Comparison of ENCODE assay signal across 22 mouse cellular contexts in the genomic region with DNA sequence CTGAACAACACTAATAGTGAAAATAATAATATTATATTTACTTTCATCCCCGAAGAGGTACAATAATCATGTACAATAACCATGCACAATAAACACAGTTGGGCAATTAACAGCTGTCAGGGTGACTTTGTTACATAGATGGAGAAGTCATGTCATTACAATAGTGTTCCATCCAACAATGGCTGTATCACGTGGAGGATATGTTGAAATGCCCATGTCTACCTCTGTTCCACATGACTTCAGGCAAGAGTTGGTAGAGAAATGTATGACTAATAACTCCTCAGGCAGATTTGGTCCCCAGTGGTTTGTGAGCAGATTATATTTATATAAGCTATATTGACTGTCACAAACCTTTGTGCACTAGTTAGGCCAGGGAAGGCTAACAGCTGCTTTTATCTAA. TPM values are rescaled to one million over a fixed set of nuclear protein-coding genes. Genes with fewer than 3 reads are reported as not detected.
DNase-seq lines count a peak whose midpoint lies in the region; ATAC-seq and TF ChIP-seq lines count a peak whose summit lies in the region.
"Had no signal": no experiment of that assay in that cellular context is flagged by ENCODE, and none has a peak within 500 bp of the region (broad histone marks: within the 10 kb centered on the region; RNA-seq: fewer than 3 reads in every experiment).

No protein-coding gene starts in this region.

- H3K27me3 ChIP-seq in CH12.LX (replicated peaks), result no peaks in the 10 kb centered on the region
- H3K27me3 ChIP-seq: embryonic facial prominence, embryonic 12.5 days; forebrain, embryonic 13.5 days; forebrain, embryonic 15.5 days had no signal

- no peak for TF ChIP-seq CTCF in CH12.LX (conservative IDR thresholded peaks at IDR 0.05 in 1 of 2, IDR thresholded peaks at IDR 0.05 in 1 of 2; ENCODE audit: low read depth in 2 of 2, low read length in 2 of 2)

- H3K4me1 ChIP-seq in CH12.LX (ENCODE audit: control insufficient read depth in 1 of 2, insufficient read depth in 2 of 2), result peaks cover 0 to 8% of the 10 kb centered on the region in 2 experiments; a peak in 2 of 4 replicates
- H3K4me1 ChIP-seq: embryonic facial prominence, embryonic 10.5 days; embryonic facial prominence, embryonic 12.5 days; forebrain, embryonic 13.5 days; forebrain, embryonic 15.5 days had no signal

- in situ Hi-C loops in CH12.LX (cut with MboI; ENCODE audit: low pct_ligation_motif_present, low pct_unique_long_range_greater_than_20kb, low sequenced_read_pairs), result no loop called here

- ATAC-seq in megakaryocyte, adult 5-6 weeks (ENCODE audit: poor library complexity, severe bottlenecking), result peak; percentile 30; the same call in 1 of the 2 replicates
- ATAC-seq: forebrain, embryonic 13.5 days; forebrain, embryonic 15.5 days; forebrain, postnatal 0 days had no signal

- H3K9me3 ChIP-seq in CH12.LX (replicated peaks; ENCODE audit: low read length), result no peaks in the 10 kb centered on the region
- H3K9me3 ChIP-seq: embryonic facial prominence, embryonic 10.5 days; embryonic facial prominence, embryonic 12.5 days; forebrain, embryonic 13.5 days; forebrain, embryonic 15.5 days had no signal

- H3K36me3 ChIP-seq in CH12.LX (replicated peaks in 1 of 2; ENCODE audit: control insufficient read depth in 1 of 2, insufficient read depth in 1 of 2, low read length in 1 of 2), result no peaks in the 10 kb centered on the region
- H3K36me3 ChIP-seq: embryonic facial prominence, embryonic 10.5 days; embryonic facial prominence, embryonic 12.5 days; forebrain, embryonic 15.5 days had no signal

- peak; percentile 23 for DNase-seq in lung, postnatal 36 days
- DNase-seq in lung, adult 18-20 months, result no peak
- peak; percentile 12 for DNase-seq in CH12.LX (ENCODE audit: extremely low read depth)
- no peak for DNase-seq in natural killer cell, adult 2 months (ENCODE audit: low spot score in 2 of 2)
- no peak for DNase-seq in embryo, embryonic 10.5 days (ENCODE audit: low spot score)
- DNase-seq in yolk sac, embryonic 10.5 days (ENCODE audit: low spot score), result no peak
- DNase-seq: adrenal gland, adult 2 months; adrenal gland, postnatal 10 days; adrenal gland, postnatal 25 days; B cell, adult 2 months; cerebellum, adult 11 months; cerebellum, adult 18-20 months; cerebellum, adult 8-10 months; cerebellum, adult 9-11 months; cerebellum, postnatal 14 days; cerebellum, postnatal 36 days; forebrain, postnatal 0 days had no signal

- no peak overlapping the region for H3K4me2 ChIP-seq in CH12.LX (ENCODE audit: insufficient read depth, low read depth, poor library complexity, severe bottlenecking)
- H3K4me2 ChIP-seq: embryonic facial prominence, embryonic 12.5 days; forebrain, embryonic 13.5 days; forebrain, embryonic 15.5 days had no signal

- no peak overlapping the region for H3K4me3 ChIP-seq in CH12.LX (replicated peaks in 1 of 3; ENCODE audit: low read depth in 2 of 3, low read length in 2 of 3, poor library complexity in 1 of 3)
- H3K4me3 ChIP-seq: embryonic facial prominence, embryonic 10.5 days; embryonic facial prominence, embryonic 12.5 days; forebrain, embryonic 13.5 days; forebrain, embryonic 15.5 days had no signal

- dilution Hi-C loops in CH12.LX (cut with MboI; ENCODE audit: extremely low pct_ligation_motif_present, extremely low pct_unique_long_range_greater_than_20kb, low sequenced_read_pairs), result no loop called here

- H3K27ac ChIP-seq in CH12.LX (ENCODE audit: insufficient read depth, low read depth), result no peak overlapping the region
- H3K27ac ChIP-seq: embryonic facial prominence, embryonic 10.5 days; embryonic facial prominence, embryonic 12.5 days; forebrain, embryonic 13.5 days; forebrain, embryonic 15.5 days had no signal

- H3K79me2 ChIP-seq in CH12.LX (replicated peaks; ENCODE audit: control insufficient read depth, extremely low read depth, insufficient read depth, poor library complexity, severe bottlenecking), result no peaks in the 10 kb centered on the region

- TF ChIP-seq RAD21 in CH12.LX (IDR thresholded peaks at IDR 0.05; ENCODE audit: low read depth, low read length), result no peak

- TF ChIP-seq POLR2A in CH12.LX (IDR thresholded peaks at IDR 0.05; ENCODE audit: low read depth, low read length), result no peak

- no peak for TF ChIP-seq EP300 in CH12.LX (IDR thresholded peaks at IDR 0.05; ENCODE audit: low read length)

- H3K9ac ChIP-seq in CH12.LX (ENCODE audit: insufficient read depth, low read depth), result no peak overlapping the region
- H3K9ac ChIP-seq: embryonic facial prominence, embryonic 12.5 days; forebrain, embryonic 13.5 days; forebrain, embryonic 15.5 days; forebrain, postnatal 0 days had no signal

TF ChIP-seq in CH12.LX, 34 proteins besides CTCF, POLR2A, EP300 and RAD21:
- TF ChIP-seq BHLHE40 (IDR thresholded peaks at IDR 0.05; ENCODE audit: low read depth, low read length), result 0 out of 2 replicates have a peak, but pooled peaks have one; percentile 8
- no peak for TF ChIP-seq MAFK (IDR thresholded peaks at IDR 0.05; ENCODE audit: insufficient replicate concordance, low read length)
- no peak for TF ChIP-seq GABPA (IDR thresholded peaks at IDR 0.05; ENCODE audit: insufficient replicate concordance, low read depth, low read length)
- no peak for TF ChIP-seq SIN3A (IDR thresholded peaks at IDR 0.05; ENCODE audit: low read length)
TF ChIP-seq in CH12.LX: peak in this region for 1.

RNA-seq across cellular contexts. Expression of gene Mtm1, which starts 5.8 kb away (rescaled TPM):
- 2.0 and 2.2 TPM in 2 replicates for total RNA-seq in CH12.LX (2012; rRNA removed)
- 4.7 and 5.7 TPM in 2 replicates for total RNA-seq in CH12.LX (2014; rRNA removed)
- polyA plus RNA-seq in CH12.LX (2012; ENCODE audit: insufficient read length, low read depth), result 3.5 TPM in 2 replicates
- 22.5 and 31.5 TPM in 2 replicates for total RNA-seq in megakaryocyte, adult 5-6 weeks (2015)
- total RNA-seq in megakaryocyte, adult 5-6 weeks (2017), result 55.2 and 59.7 TPM in 2 replicates

Comparison
In these comparisons a context has a peak if more than half of its experiments do, and no peak if none do; other contexts are left out.
1. DNase-seq: peak in lung, postnatal 36 days (single experiment) and CH12.LX (single experiment); none in lung, adult 18-20 months (0 of 2), natural killer cell, adult 2 months (0 of 2), embryo, embryonic 10.5 days (single experiment) and yolk sac, embryonic 10.5 days (single experiment).